Mouse (Mus musculus) layer of hippocampus, postnatal 14 days (tissue): ENCODE measurements at regions not wholly inside any gene's neighbourhood (a gene's known extent, or its start where the extent isn't known, plus 50 kb on each side); places are given as distances from the start of the nearest gene placed in this dataset.

Experiments
- DNase-seq, 2 experiments: peaks; one replicate each; pipeline ENCODE4 v3.0.0; 2021 to 2022; ENCODE audit warnings: low spot score in 2 of 2, mixed read lengths in 1 of 2

GRCm38 (mm10) chr10:48066986-48067385, 1721.6 kb downstream of the Grik2 start:
- DNase-seq, result no peak

GRCm38 (mm10) chr10:48027296-48027695, 1761.3 kb downstream of the Grik2 start:
- DNase-seq, result no peak

- DNase-seq, result no peak
Observed at GRCm38 (mm10) chr10:47991328-47992044, 1797.1 kb downstream of the Grik2 start.

GRCm38 (mm10) chr10:47979028-47979427, 1809.5 kb downstream of the Grik2 start:
- DNase-seq, result peak in 1 of 2 experiments; percentile 62
